Comparison of ENCODE assay signal across 11 mouse cellular contexts in genomic region chr5:121701111-121701769, GRCm38 (mm10). TPM values are rescaled to one million over a fixed set of nuclear protein-coding genes. Genes with fewer than 3 reads are reported as not detected.
DNase-seq lines count a peak whose midpoint lies in the region; ATAC-seq and TF ChIP-seq lines count a peak whose summit lies in the region.
"Had no signal": no experiment of that assay in that cellular context is flagged by ENCODE, and none has a peak within 500 bp of the region (broad histone marks: within the 10 kb centered on the region; RNA-seq: fewer than 3 reads in every experiment).

No protein-coding gene starts in this region.

- WGBS in bone marrow, adult 2 months = 44% methylated on average over 8 of the region's 8 CpGs
- WGBS in liver, embryonic 12.5 days (ENCODE audit: insufficient replicate concordance) = 19% methylated on average over 8 of the region's 8 CpGs
- 51% methylated on average over 8 of the region's 8 CpGs for WGBS in lung, adult 2 months

- peak overlapping the region; percentile 93 for H3K27ac ChIP-seq in bone marrow, adult 2 months (ENCODE audit: control insufficient read depth, insufficient read depth, low read depth, low read length, poor library complexity)
- H3K27ac ChIP-seq in liver, embryonic 12.5 days = peak overlapping the region; percentile 95

- peaks cover 43% of the 10 kb centered on the region for H3K4me1 ChIP-seq in megakaryocyte, embryonic 14.5 days
- H3K4me1 ChIP-seq in bone marrow, adult 2 months (ENCODE audit: control insufficient read depth, insufficient read depth, low read length) = no peaks in the 10 kb centered on the region
- H3K4me1 ChIP-seq in liver, embryonic 12.5 days = peaks cover 59% of the 10 kb centered on the region
- H3K4me1 ChIP-seq in lung, adult 2 months (ENCODE audit: control insufficient read depth, insufficient read depth, low read length) = no peaks in the 10 kb centered on the region

- peak; percentile 55 to 72 for DNase-seq in spleen, postnatal 36 days (ENCODE audit: low spot score in 2 of 2)
- DNase-seq in lung, adult 2 months = no peak
- no peak for DNase-seq in gastrocnemius, postnatal 25 days
- DNase-seq: cerebellum, adult 9-11 months; lung, postnatal 14 days had no signal

- TF ChIP-seq POLR2A in bone marrow, adult 2 months (IDR thresholded peaks at IDR 0.05; ENCODE audit: borderline replicate concordance, control insufficient read depth, low read depth, low read length) = no peak
- no peak for TF ChIP-seq POLR2A in lung, adult 2 months (IDR thresholded peaks at IDR 0.05; ENCODE audit: borderline replicate concordance, extremely low read depth, low read depth, low read length)

- H3K4me2 ChIP-seq in liver, embryonic 12.5 days = peak overlapping the region; percentile 61

- no peak; the same call in 1 of the 2 replicates for ATAC-seq in megakaryocyte, adult 5-6 weeks (ENCODE audit: poor library complexity, severe bottlenecking)
- peak; percentile 92 for ATAC-seq in liver, embryonic 12.5 days
- no peak for ATAC-seq in activated CD4-positive, CD25-positive, alpha-beta regulatory T cell, adult 4 months

- H3K27me3 ChIP-seq in megakaryocyte, embryonic 14.5 days (replicated peaks) = no peaks in the 10 kb centered on the region
- H3K27me3 ChIP-seq in liver, embryonic 12.5 days (replicated peaks) = no peaks in the 10 kb centered on the region
- H3K27me3 ChIP-seq: heart, embryonic 15.5 days had no signal

- H3K9ac ChIP-seq in liver, embryonic 12.5 days = peak overlapping the region; percentile 60

- no peak for TF ChIP-seq CTCF in bone marrow, adult 2 months (IDR thresholded peaks at IDR 0.05; ENCODE audit: control insufficient read depth, insufficient read depth, low read length)
- TF ChIP-seq CTCF in lung, adult 2 months (IDR thresholded peaks at IDR 0.05; ENCODE audit: insufficient read depth, low read length) = no peak

- no peaks in the 10 kb centered on the region for H3K9me3 ChIP-seq in megakaryocyte, embryonic 14.5 days
- H3K9me3 ChIP-seq in liver, embryonic 12.5 days (replicated peaks) = no peaks in the 10 kb centered on the region
- H3K9me3 ChIP-seq: heart, embryonic 15.5 days had no signal

- H3K4me3 ChIP-seq in megakaryocyte, embryonic 14.5 days (replicated peaks) = peak overlapping the region; percentile 73
- H3K4me3 ChIP-seq in bone marrow, adult 2 months (replicated peaks; ENCODE audit: control insufficient read depth, low read depth, low read length) = peak overlapping the region; percentile 46
- peak overlapping the region; percentile 33 for H3K4me3 ChIP-seq in liver, embryonic 12.5 days
- H3K4me3 ChIP-seq in lung, adult 2 months (replicated peaks; ENCODE audit: extremely low read depth, low read depth, low read length) = no peak overlapping the region

- no peaks in the 10 kb centered on the region for H3K36me3 ChIP-seq in megakaryocyte, embryonic 14.5 days (replicated peaks; ENCODE audit: low read length)
- H3K36me3 ChIP-seq in liver, embryonic 12.5 days = no peaks in the 10 kb centered on the region
- H3K36me3 ChIP-seq: heart, embryonic 15.5 days had no signal

RNA-seq across cellular contexts. Expression of gene Atxn2, which starts 9.9 kb away (rescaled TPM):
- polyA plus RNA-seq in megakaryocyte, embryonic 14.5 days (2012; ENCODE audit: insufficient read depth, low replicate concordance) = 42.8 and 45.7 TPM in 2 replicates
- total RNA-seq in megakaryocyte, adult 5-6 weeks (2015) = 46.3 and 50.9 TPM in 2 replicates
- total RNA-seq in megakaryocyte, adult 5-6 weeks (2017) = 33.2 and 46.3 TPM in 2 replicates
- 42.8 and 60.6 TPM in 2 replicates for polyA plus RNA-seq in bone marrow, adult 2 months (2011; ENCODE audit: insufficient read depth, insufficient read length, low replicate concordance, missing spikeins)
- polyA plus RNA-seq in liver, embryonic 12.5 days (2016; fragmentation: Nextera tagmentation; extraction: Ambion mirVana) = 40.5 and 40.8 TPM in 2 replicates
- polyA plus RNA-seq in activated CD4-positive, CD25-positive, alpha-beta regulatory T cell, adult 4 months (2017; shearing (Covaris generic)) = 10 to 100 TPM; 22.6 to 27.5 TPM
- polyA plus RNA-seq in lung, adult 2 months (2012; rRNA removed) = 107 and 108 TPM in 2 replicates
- 10 to 100 TPM; 94.1 to 97.6 TPM for total RNA-seq in gastrocnemius, postnatal 25 days (2021)

RNA-seq across cellular contexts. Expression of gene Brap, which starts 40.9 kb away (rescaled TPM):
- 9.6 and 10.7 TPM in 2 replicates for polyA plus RNA-seq in megakaryocyte, embryonic 14.5 days (2012; ENCODE audit: insufficient read depth, low replicate concordance)
- 22.7 and 25.6 TPM in 2 replicates for total RNA-seq in megakaryocyte, adult 5-6 weeks (2015)
- 53.5 and 71.5 TPM in 2 replicates for total RNA-seq in megakaryocyte, adult 5-6 weeks (2017)
- polyA plus RNA-seq in bone marrow, adult 2 months (2011; ENCODE audit: insufficient read depth, insufficient read length, low replicate concordance, missing spikeins) = 18.7 and 23.4 TPM in 2 replicates
- polyA plus RNA-seq in liver, embryonic 12.5 days (2016; fragmentation: Nextera tagmentation; extraction: Ambion mirVana) = 35.1 and 36.6 TPM in 2 replicates
- 10 to 100 TPM; 11.5 to 14.1 TPM for polyA plus RNA-seq in activated CD4-positive, CD25-positive, alpha-beta regulatory T cell, adult 4 months (2017; shearing (Covaris generic))
- polyA plus RNA-seq in lung, adult 2 months (2012; rRNA removed) = 28.8 and 30.6 TPM in 2 replicates
- 10 to 100 TPM; 27.3 to 30.2 TPM for total RNA-seq in gastrocnemius, postnatal 25 days (2021)

RNA-seq across cellular contexts. Expression of gene Acad10, which starts 40.9 kb away (rescaled TPM):
- polyA plus RNA-seq in megakaryocyte, embryonic 14.5 days (2012; ENCODE audit: insufficient read depth, low replicate concordance) = 3.4 TPM in 1 of 2 replicates, not detected in the other
- total RNA-seq in megakaryocyte, adult 5-6 weeks (2015) = 0.46 and 0.60 TPM in 2 replicates
- total RNA-seq in megakaryocyte, adult 5-6 weeks (2017) = 0.69 and 1.4 TPM in 2 replicates
- 2.6 and 8.6 TPM in 2 replicates for polyA plus RNA-seq in bone marrow, adult 2 months (2011; ENCODE audit: insufficient read depth, insufficient read length, low replicate concordance, missing spikeins)
- 2.5 and 2.6 TPM in 2 replicates for polyA plus RNA-seq in liver, embryonic 12.5 days (2016; fragmentation: Nextera tagmentation; extraction: Ambion mirVana)
- 1 to 10 TPM; 2.3 to 6.0 TPM for polyA plus RNA-seq in activated CD4-positive, CD25-positive, alpha-beta regulatory T cell, adult 4 months (2017; shearing (Covaris generic))
- 6.1 and 7.0 TPM in 2 replicates for polyA plus RNA-seq in lung, adult 2 months (2012; rRNA removed)
- total RNA-seq in gastrocnemius, postnatal 25 days (2021) = 1 to 10 TPM; 7.3 to 9.3 TPM

Comparison
In these comparisons a context has a peak if more than half of its experiments do, and no peak if none do; other contexts are left out.
1. DNase-seq: peak in spleen, postnatal 36 days (2 of 2); none in lung, adult 2 months (single experiment) and gastrocnemius, postnatal 25 days (single experiment).